Mouse (Mus musculus) frontal cortex, postnatal 14 days (tissue): ENCODE results near the gene Mfap4.

Source experiments
- DNase-seq, 2 experiments: peaks; one replicate each; pipeline ENCODE4 v3.0.0; 2022; ENCODE audit warnings: low spot score in 2 of 2

The Mfap4 gene

GRCm38 (mm10) chr11:61481239-61482090, 3.8 kb upstream of the Mfap4 start:
- no peak for DNase-seq

- no peak for DNase-seq
These were observed 1.9 kb upstream of the Mfap4 start for GRCm38 (mm10) chr11:61483226-61483845.

- DNase-seq = no peak
These were observed 997 bp upstream of the Mfap4 start for GRCm38 (mm10) chr11:61484256-61484612.

GRCm38 (mm10) chr11:61485541-61486457, 568 bp downstream of the Mfap4 start:
- DNase-seq = no peak

GRCm38 (mm10) chr11:61486458-61487219, 1.4 kb downstream of the Mfap4 start:
- no peak for DNase-seq

- no peak for DNase-seq
These were observed 2.2 kb downstream of the Mfap4 start for GRCm38 (mm10) chr11:61487401-61487800.

- DNase-seq = no peak
These were observed 2.7 kb downstream of the Mfap4 start for GRCm38 (mm10) chr11:61487936-61488335.

GRCm38 (mm10) chr11:61489085-61489484, 3.9 kb downstream of the Mfap4 start:
- DNase-seq = no peak

- no peak for DNase-seq
These were observed 4.6 kb downstream of the Mfap4 start for GRCm38 (mm10) chr11:61489874-61490273.

- no peak for DNase-seq
These were observed 5.8 kb downstream of the Mfap4 start for GRCm38 (mm10) chr11:61490944-61491520.

GRCm38 (mm10) chr11:61492749-61493401, 7.6 kb downstream of the Mfap4 start:
- DNase-seq = no peak

GRCm38 (mm10) chr11:61493525-61494128, 8.4 kb downstream of the Mfap4 start:
- peak in 1 of 2 experiments; percentile 53 for DNase-seq

- DNase-seq = peak; percentile 95 to 96
These were observed 9.1 kb downstream of the Mfap4 start, which contains the start of gene Mapk7 for GRCm38 (mm10) chr11:61494129-61494997. Mapk7 (minus strand) TSS chr11:61494406.

GRCm38 (mm10) chr11:61495528-61495927, 10.3 kb downstream of the Mfap4 start:
- no peak for DNase-seq

- DNase-seq = no peak
These were observed 12.3 kb downstream of the Mfap4 start for GRCm38 (mm10) chr11:61497490-61497889.

- DNase-seq = no peak
These were observed 13.7 kb downstream of the Mfap4 start for GRCm38 (mm10) chr11:61498736-61499504.

- no peak for DNase-seq
These were observed 18.7 kb downstream of the Mfap4 start for GRCm38 (mm10) chr11:61503933-61504332.

GRCm38 (mm10) chr11:61504713-61505257, 19.6 kb downstream of the Mfap4 start, which contains the start of gene B9d1:
B9d1 (plus strand) TSS chr11:61505144.
- peak; percentile 96 to 97 for DNase-seq
